Mouse (Mus musculus) neural tube, embryonic 15.5 days (tissue): ENCODE data around the gene Olfr533. TPM values are rescaled to one million over a fixed set of nuclear protein-coding genes. Genes with fewer than 3 reads are reported as not detected.
"Not testable (repeated sequence)": the region's sequence is repeated elsewhere in the genome, so short reads cannot be mapped to it uniquely, and the experiment has no call there.

Experiments used
- ATAC-seq: fragments of 200-750 bp; cut with Nextera tagmentation; 2 replicates; pipeline ENCODE4 v1.8.0; 2017; ENCODE audit warnings: mild to moderate bottlenecking, moderate TSS enrichment, moderate library complexity; ENCODE audit not compliant: low FRiP score
- H3K27ac ChIP-seq: fragments of 300-500 bp; sonication (generic); replicated peaks from 2 replicates; pipeline ENCODE4 v1.5.1; 2015; ENCODE audit warnings: mild to moderate bottlenecking, inconsistent platforms
- H3K27me3 ChIP-seq: fragments of 300-500 bp; sonication (generic); replicated peaks from 2 replicates; pipeline ENCODE4 v1.6.1; 2015; ENCODE audit warnings: inconsistent platforms
- H3K36me3 ChIP-seq: fragments of 300-500 bp; sonication (generic); 2 replicates; pipeline ENCODE4 v1.6.1; 2015; ENCODE audit warnings: inconsistent platforms
- H3K4me1 ChIP-seq: fragments of 300-500 bp; sonication (generic); 2 replicates; pipeline ENCODE4 v1.6.1; 2015; ENCODE audit warnings: inconsistent platforms
- H3K4me2 ChIP-seq: fragments of 300-500 bp; sonication (generic); 2 replicates; pipeline ENCODE4 v1.6.1; 2015; ENCODE audit warnings: inconsistent platforms, mild to moderate bottlenecking, moderate library complexity
- H3K4me3 ChIP-seq: fragments of 300-500 bp; sonication (generic); replicated peaks from 2 replicates; pipeline ENCODE4 v1.5.1; 2015; ENCODE audit warnings: mild to moderate bottlenecking, inconsistent platforms
- H3K9ac ChIP-seq: fragments of 300-500 bp; sonication (generic); replicated peaks from 2 replicates; pipeline ENCODE4 v1.6.1; 2015; ENCODE audit warnings: mild to moderate bottlenecking, inconsistent platforms
- H3K9me3 ChIP-seq: fragments of 300-500 bp; sonication (generic); replicated peaks from 2 replicates; pipeline ENCODE4 v1.6.1; 2016; ENCODE audit warnings: inconsistent platforms
- WGBS: fragments of 180-500 bp; shearing (Covaris S2); methylation state at CpG from one replicate; pipeline ENCODE4 v1.1.7; 2015; ENCODE audit warnings: mixed read lengths; 5-methylcytosine and 5-hydroxymethylcytosine counted together
- polyA plus RNA-seq: library from polyadenylated mRNA; unstranded; fragments of >200 nt; fragmentation: Nextera tagmentation; extraction: Ambion mirVana; gene quantifications from 2 replicates; pipeline ENCODE4 v1.2.1, GENCODE M21; 2015

Gene Olfr533
- not detected in 2 replicates for polyA plus RNA-seq

DNA sequence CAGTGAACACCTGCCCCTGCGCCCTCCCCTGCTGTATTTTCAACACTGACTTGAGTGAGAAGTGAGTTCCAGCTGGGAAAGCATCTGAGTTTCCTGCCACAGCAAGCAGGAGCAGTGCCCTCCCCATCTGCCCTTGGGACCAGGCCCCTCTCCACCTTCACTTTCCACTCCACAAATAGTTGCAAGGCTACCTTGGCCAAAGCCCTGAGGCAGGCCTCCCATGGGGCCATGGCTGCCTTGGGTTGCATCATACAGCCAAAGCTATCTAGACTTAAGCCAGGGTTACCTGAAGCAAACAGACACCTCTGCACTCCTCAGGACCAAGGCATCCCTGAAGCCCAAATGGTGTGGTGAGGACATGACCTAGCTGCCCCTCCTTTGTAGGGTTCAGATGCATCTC lies at the start of gene Olfr533:
Gene Olfr533 (plus strand): TSS at position 301 of the 400 bp plus-strand sequence.
- not testable (repeated sequence) for H3K36me3 ChIP-seq, H3K9me3 ChIP-seq, H3K27me3 ChIP-seq, H3K9ac ChIP-seq, H3K4me3 ChIP-seq, H3K27ac ChIP-seq, ATAC-seq, H3K4me1 ChIP-seq, H3K4me2 ChIP-seq
- WGBS = no CpG with 5 or more reads among the region's 1 CpGs

DNA sequence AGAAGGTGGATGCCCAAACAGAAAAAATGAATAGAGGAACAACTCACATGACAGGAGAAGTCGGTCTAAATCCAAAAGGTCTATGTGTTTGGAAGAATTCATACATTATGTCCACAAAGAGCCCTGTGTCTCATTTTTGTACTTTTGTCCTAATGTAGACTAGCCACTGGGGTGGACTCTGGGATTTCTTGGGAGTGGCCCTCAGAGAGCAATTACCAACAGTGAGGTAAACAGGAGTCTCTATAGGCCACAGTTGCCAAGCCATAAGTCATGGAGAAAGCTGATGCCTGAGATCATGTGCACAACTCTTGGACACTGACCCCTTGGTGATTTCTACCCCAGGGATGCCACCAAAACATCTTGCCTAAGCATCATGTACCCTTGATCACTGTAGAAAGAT lies 41.6 kb upstream of the Olfr533 start, which contains the start of gene Olfr532:
Gene Olfr532 (minus strand): TSS at position 101 of the 400 bp plus-strand sequence.
- H3K27ac ChIP-seq = no peak within 1 kb of the TSS
- no peaks in the 10 kb centered on the region for H3K27me3 ChIP-seq
- no peak within 1 kb of the TSS for H3K4me2 ChIP-seq
- 89% methylated on average over 1 of the region's 1 CpGs for WGBS
- no peaks in the 10 kb centered on the region for H3K4me1 ChIP-seq
- no peak within 1 kb of the TSS for H3K4me3 ChIP-seq
- no peaks in the 10 kb centered on the region for H3K36me3 ChIP-seq
- no peak within 1 kb of the TSS for H3K9ac ChIP-seq
- ATAC-seq = no peak
- H3K9me3 ChIP-seq = no peaks in the 10 kb centered on the region

DNA sequence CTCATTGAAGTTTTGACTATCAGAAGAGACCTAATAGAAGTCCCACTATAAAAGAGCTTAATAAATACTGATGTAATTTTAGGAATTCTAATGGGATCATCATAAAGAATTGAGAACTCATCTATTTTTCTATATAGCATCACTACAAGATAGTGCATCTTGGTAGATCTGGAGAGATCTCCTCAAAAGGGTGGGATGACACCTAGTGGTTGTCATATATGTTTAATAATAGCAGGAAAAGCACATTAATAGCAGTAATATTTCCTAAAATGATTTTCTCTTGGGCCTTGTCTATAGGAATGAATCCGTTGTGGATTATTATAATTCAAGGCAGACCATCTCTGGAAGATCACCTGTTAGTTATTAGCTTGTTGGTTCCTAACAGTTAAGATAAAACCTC lies 20.0 kb upstream of the Olfr533 start:
- H3K4me1 ChIP-seq = no peaks in the 10 kb centered on the region
- H3K9ac ChIP-seq = no peak overlapping the region
- no peak for ATAC-seq
- H3K4me2 ChIP-seq = no peak overlapping the region
- WGBS = 74% methylated on average over 1 of the region's 1 CpGs
- H3K27me3 ChIP-seq = no peaks in the 10 kb centered on the region
- H3K27ac ChIP-seq = no peak overlapping the region
- no peaks in the 10 kb centered on the region for H3K36me3 ChIP-seq
- H3K9me3 ChIP-seq = no peaks in the 10 kb centered on the region
- no peak overlapping the region for H3K4me3 ChIP-seq

DNA sequence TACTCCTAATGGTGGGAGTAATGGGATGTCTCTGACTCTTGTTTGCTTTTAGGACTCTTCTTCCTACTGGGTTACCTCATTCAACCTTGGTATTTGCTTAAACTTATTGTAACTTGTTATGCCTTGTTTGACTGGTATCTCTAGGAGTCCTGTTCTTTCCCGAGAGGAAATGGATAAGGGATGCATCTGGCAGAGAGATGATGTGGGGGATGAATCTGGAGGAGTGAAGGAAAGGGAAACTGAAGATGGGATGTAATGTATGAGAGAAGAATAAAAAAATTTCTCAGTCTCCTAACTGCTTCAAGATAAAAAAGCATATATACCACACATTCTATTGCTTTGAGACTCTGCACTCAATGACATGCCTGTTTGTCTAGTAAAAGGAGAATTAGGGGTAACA lies 14.7 kb downstream of the Olfr533 start:
- Histone ChIP-seq H3K9ac (no peak overlapping the region), H3K27me3 (no peaks in the 10 kb centered on the region), H3K4me3 (no peak overlapping the region), H3K9me3 (no peaks in the 10 kb centered on the region; the same call in 1 of the 2 replicates), H3K4me2 (no peak overlapping the region), H3K4me1 (no peaks in the 10 kb centered on the region), H3K36me3 (no peaks in the 10 kb centered on the region), H3K27ac (no peak overlapping the region)
- 74% methylated on average over 1 of the region's 1 CpGs for WGBS
- no peak for ATAC-seq

DNA sequence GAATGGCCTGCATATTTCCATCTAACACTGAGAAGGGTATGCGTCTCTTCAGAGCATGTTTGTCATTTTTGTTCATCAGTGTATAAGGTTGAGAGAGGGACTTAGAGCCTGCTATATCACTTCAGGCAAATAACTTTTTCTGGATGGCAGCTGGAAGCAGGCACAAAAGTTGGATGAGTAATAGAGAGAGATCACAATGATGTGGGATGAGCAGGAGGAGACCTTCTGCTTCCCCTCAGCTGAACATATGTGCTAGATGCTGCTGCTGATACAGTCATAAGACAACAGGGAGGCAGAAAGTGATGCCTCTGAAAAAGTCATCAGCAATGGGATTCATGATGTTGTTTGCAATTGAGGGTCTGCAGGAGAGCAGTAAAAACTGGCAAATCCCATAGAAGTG lies 15.6 kb downstream of the Olfr533 start:
- no peak overlapping the region for H3K4me2 ChIP-seq
- no peak overlapping the region for H3K27ac ChIP-seq
- H3K27me3 ChIP-seq = no peaks in the 10 kb centered on the region
- WGBS = 89% methylated on average over 1 of the region's 1 CpGs
- H3K36me3 ChIP-seq = no peaks in the 10 kb centered on the region
- no peak overlapping the region for H3K9ac ChIP-seq
- no peak for ATAC-seq
- no peak overlapping the region for H3K4me3 ChIP-seq
- H3K9me3 ChIP-seq = no peaks in the 10 kb centered on the region; the same call in 1 of the 2 replicates
- no peaks in the 10 kb centered on the region for H3K4me1 ChIP-seq

DNA sequence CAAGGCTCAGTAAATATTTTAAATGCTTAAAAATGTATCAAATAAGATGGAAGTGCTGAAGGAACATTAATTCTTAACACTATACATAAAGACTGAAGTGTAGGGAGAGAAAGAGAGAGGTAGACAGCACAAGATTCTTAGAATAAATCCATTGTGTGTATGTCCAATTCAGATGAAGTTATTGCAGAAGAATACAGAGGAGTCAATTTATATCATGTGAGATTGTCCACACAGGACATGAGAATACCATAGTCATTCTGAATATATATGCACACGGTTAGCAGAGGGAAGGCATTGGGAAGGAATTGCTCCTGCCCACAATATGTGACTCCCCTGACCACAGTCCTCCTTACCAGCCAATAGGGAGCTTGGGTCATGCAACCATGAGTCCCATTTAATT lies 20.7 kb downstream of the Olfr533 start, which contains the start of gene Olfr535:
Gene Olfr535 (plus strand): TSS at position 301 of the 400 bp plus-strand sequence.
- no peaks in the 10 kb centered on the region for H3K27me3 ChIP-seq
- H3K36me3 ChIP-seq = no peaks in the 10 kb centered on the region
- ATAC-seq = no peak
- H3K27ac ChIP-seq = no peak within 1 kb of the TSS
- no peaks in the 10 kb centered on the region for H3K4me1 ChIP-seq
- no peak within 1 kb of the TSS for H3K9ac ChIP-seq
- H3K4me3 ChIP-seq = no peak within 1 kb of the TSS
- no peak within 1 kb of the TSS for H3K4me2 ChIP-seq
- WGBS = 85% methylated on average over 1 of the region's 1 CpGs
- no peaks in the 10 kb centered on the region for H3K9me3 ChIP-seq

DNA sequence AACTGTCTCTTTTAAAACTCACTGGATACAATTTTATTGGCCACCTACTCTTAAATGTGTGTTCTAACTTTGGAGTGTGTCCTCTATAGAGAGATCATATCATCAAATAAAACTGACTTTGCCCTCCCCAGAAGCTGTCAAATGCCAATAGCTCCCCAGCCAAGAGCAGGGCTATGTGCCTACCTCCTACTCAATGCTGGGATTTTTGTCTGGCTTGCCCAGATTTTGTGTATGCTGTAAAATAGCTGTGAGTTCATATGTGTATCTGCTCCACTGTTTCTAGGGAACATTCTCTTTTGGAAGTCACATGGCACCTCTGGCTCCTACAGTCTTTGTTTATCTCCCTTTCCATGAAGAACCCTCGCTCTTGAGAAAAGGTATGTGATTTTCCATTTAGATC lies 25.8 kb downstream of the Olfr533 start:
- 84% methylated on average over 1 of the region's 1 CpGs for WGBS
- no peaks in the 10 kb centered on the region for H3K9me3 ChIP-seq
- no peak overlapping the region for H3K27ac ChIP-seq
- H3K4me1 ChIP-seq = no peaks in the 10 kb centered on the region
- no peaks in the 10 kb centered on the region for H3K36me3 ChIP-seq
- no peaks in the 10 kb centered on the region for H3K27me3 ChIP-seq
- H3K9ac ChIP-seq = no peak overlapping the region
- no peak overlapping the region for H3K4me3 ChIP-seq
- H3K4me2 ChIP-seq = no peak overlapping the region
- ATAC-seq = no peak

DNA sequence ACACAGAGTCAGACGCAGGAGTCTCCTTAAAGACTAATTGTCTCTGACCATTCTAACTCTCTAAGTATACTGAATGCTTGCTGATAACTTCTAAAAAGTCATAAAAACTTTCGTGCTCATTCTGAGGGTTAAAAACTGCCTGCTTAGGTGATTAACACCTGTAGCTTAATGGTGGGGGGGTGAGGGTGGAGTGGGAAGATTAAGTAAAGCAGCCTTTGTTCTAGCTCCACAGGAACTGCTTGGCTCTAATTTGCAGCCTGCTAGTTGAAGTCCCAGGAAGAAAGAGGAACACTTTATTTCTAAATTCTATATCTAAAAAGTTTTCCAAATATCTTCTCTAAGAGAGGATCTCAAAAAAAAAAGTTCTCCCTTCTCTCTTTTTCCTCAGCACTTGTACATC lies 31.1 kb downstream of the Olfr533 start:
- WGBS = 6% methylated on average over 2 of the region's 2 CpGs
- Histone ChIP-seq H3K27ac (no peak overlapping the region), H3K4me2 (no peak overlapping the region), H3K4me1 (no peaks in the 10 kb centered on the region), H3K36me3 (no peaks in the 10 kb centered on the region), H3K9me3 (no peaks in the 10 kb centered on the region), H3K4me3 (no peak overlapping the region), H3K27me3 (no peaks in the 10 kb centered on the region), H3K9ac (no peak overlapping the region)
- ATAC-seq = no peak

DNA sequence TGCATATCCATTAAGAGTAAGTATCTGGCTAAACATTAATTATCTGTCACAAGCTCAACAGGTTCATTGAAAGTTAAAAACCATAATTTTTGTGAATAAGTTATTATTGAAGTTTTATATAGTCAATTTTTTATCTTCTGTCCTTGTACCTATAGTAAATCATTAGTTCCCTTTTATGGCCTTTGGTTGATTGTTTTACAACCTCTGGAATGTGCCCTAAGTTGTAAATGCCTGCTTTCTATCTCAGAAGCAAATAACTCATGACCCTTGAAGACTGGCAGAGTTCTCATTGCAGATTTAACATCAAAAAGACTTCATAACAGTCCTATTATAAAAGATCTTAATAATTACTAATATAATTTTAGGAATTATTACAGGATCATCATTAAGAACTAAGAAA lies 31.5 kb downstream of the Olfr533 start:
- H3K9me3 ChIP-seq = no peaks in the 10 kb centered on the region
- no peaks in the 10 kb centered on the region for H3K4me1 ChIP-seq
- H3K36me3 ChIP-seq = no peaks in the 10 kb centered on the region
- no peak for ATAC-seq
- H3K27ac ChIP-seq = no peak overlapping the region
- H3K27me3 ChIP-seq = no peaks in the 10 kb centered on the region
- H3K9ac ChIP-seq = no peak overlapping the region
- no peak overlapping the region for H3K4me2 ChIP-seq
- H3K4me3 ChIP-seq = no peak overlapping the region

DNA sequence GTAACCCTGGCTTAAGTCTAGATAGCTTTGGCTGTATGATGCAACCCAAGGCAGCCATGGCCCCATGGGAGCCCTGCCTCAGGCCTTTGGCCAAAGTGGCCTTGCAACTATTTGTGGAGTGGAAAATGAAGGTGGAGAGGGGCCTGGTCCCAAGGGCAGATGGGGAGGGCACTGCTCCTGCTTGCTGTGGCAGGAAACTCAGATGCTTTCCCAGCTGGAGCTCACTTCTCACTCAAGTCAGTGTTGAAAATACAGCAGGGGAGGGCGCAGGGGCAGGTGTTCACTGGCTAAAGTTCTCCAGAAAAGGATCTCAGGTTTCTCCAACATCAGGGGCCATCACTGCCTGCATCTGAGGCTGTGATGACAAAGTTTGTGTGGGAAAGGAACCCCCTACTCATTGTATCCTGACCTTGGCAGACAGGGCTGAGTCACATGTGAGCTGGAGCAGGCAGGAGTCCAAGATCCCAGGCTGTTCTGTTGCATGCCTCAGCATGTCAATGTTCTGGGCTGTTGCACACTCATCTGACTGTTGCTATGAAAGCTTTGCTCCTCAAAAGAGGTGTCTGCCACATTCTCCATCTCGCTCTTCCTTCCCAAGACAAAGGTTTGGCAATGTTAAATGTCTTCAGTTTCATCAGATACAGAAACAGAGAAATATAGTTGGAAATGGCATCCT lies 44.3 kb downstream of the Olfr533 start, which contains the start of gene Olfr536:
Gene Olfr536 (minus strand): TSS at position 51 of the 676 bp plus-strand sequence.
- ATAC-seq = not testable (repeated sequence)

More for the DNA sequence above, 44.3 kb downstream of the Olfr533 start, which contains the start of gene Olfr536:
- H3K36me3 ChIP-seq, H3K4me2 ChIP-seq, H3K27ac ChIP-seq, H3K9me3 ChIP-seq, H3K4me1 ChIP-seq, H3K4me3 ChIP-seq, H3K9ac ChIP-seq, H3K27me3 ChIP-seq: not testable (repeated sequence)
- WGBS = 75% methylated on average over 2 of the region's 2 CpGs
